Mouse (Mus musculus) spleen, postnatal 10 days (tissue): ENCODE measurements around the gene Cox10.

Experiments
- DNase-seq, 2 experiments: peaks; one replicate each; pipeline ENCODE4 v3.0.0; 2021 to 2022; ENCODE audit warnings: low spot score in 2 of 2

The Cox10 gene

GRCm38 (mm10) chr11:63957207-63957606 is 122.1 kb downstream of the Cox10 start:
- DNase-seq: peak in 1 of 2 experiments; percentile 45

- no peak for DNase-seq
Measured at GRCm38 (mm10) chr11:63956748-63957147, 122.5 kb downstream of the Cox10 start.

DNA sequence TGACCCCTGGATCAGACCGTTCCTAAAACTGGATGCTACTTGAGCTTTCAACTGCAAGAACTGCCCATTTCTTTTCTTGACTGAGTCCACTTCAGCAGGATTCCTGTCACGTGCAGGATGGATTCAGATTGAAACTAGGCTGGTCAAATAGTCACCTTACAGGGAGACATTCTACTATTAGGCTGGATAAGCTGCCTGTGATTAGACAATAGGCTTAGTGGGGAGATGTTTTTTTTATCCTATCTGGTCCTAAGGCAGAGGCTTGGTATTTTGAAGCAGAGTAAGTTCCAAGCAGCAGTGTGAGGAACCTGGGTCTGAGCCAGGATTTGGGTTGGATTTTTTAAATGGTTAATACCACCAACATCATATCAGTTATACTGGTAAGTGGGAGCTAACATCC is 125.4 kb downstream of the Cox10 start:
- DNase-seq: no peak

DNA sequence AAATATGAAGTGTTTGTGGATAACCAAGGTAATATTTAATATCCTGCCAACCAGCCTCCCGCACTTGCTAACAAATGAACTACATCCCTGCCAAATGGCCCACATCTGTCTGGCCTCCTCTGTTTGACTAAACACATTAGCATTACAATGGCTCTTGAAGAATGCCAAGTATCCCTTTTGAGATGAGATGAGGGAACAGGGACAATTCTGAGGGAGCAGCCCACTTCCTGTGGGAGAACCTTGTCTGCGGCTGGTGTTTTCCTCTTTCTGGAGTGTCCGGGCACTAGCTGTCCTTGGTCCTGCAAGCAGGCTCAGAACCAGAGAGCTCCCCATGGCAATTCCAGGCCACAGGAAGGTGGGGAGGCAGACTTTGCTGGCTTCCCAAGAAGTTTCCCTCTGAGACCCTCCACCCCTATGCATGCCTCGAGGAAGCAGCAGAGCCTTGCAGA is 126.5 kb downstream of the Cox10 start:
- no peak for DNase-seq

DNA sequence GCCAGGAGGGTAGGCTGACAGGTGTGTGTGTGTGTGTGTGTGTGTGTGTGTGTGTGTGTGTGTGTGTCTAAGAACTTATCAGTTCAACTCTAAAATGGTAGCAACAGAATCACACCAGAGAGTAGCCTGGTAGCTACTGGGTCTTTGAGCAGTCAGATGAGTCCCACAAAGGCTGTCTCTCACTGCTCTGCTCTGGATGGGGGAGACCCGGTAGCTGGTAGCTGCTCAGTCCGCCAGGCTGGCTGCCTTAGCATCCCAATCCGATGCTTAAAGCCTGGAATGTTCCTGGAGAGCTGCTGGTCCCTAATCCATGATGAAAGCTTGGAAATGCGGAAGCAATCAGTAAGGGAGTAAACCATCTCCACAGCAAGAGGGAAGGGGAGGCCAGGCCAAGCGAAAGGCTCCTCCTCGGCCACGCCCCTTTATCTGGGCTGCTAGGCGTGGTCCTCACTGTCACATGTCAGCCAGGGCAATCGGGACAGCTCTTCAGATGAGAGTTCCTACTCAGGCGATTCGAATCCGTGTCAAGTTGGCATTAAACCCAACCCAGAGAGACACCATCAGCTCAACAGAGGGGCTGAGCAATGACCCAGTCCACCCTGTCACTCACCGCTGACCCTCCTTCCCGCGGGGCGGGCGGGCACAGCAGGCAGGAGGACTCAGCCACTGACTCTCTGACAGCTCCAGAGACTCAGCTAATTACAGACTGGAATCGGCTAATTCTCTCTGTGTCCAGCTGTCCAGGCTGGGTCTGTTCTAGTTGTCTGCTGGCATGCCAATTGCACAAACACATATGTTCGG is 127.2 kb downstream of the Cox10 start:
- peak in 1 of 2 experiments; percentile 49 for DNase-seq

GRCm38 (mm10) chr11:63948371-63948770 is 130.9 kb downstream of the Cox10 start:
- no peak for DNase-seq

DNA sequence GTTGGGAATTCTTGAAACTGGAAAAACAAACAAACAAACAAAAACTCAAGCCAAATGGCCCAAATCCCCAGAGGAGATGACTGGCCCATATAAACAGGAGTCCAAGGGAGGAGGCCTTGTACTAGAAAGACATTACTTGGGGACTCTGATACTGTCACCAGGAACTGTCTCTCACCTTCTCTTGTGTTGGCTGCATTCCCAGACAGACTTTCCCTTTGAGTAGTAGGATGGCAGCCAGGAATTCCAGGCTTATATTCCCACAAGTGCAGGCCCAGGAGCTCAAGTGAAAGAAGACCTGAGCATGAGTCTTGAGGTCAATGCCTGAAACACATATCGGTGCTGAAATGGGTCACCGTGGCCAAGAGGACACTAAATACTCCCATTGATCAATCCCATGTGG is 132.2 kb downstream of the Cox10 start:
- no peak for DNase-seq

GRCm38 (mm10) chr11:63943947-63944346 is 135.3 kb downstream of the Cox10 start:
- no peak for DNase-seq

- DNase-seq: no peak
Measured at GRCm38 (mm10) chr11:63943268-63943890, 135.9 kb downstream of the Cox10 start.

DNA sequence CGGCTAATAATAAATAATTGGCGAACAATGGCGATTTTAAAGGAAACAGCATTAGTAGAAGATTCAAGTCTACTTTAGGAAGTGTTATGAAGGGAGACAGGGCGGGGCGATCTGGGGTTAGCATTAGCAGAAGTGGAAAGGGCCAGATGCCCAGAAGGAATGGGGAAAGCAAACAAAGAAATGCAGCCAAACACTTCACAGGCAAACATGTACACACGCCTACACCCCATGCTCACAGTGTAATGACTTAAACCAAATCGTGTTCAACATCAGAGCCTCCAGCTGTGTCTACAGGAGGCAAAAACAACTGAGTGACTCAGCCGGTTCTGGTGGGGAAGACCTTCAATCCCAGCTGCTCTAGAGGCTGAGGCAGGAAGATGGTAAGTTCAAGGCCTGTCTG is 137.1 kb downstream of the Cox10 start:
- DNase-seq: no peak

DNA sequence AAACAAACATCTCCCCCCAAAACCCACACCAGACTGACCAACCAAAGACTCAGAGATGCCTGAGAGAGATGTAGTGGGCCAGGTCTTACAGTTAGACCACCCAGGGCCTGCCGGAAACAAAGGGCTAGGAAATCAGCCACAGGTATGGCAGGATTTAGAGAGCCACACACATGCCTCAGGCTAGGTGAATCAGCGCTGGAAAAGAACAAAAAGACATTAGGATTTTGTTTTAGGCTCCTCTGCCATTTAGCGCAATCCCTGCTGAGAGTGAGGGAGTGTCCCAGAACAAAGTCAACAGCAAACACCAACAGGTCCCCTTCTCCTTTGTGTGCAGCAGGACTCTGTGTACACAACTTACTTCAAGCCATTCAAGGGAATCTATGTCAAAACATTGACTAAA is 142.6 kb downstream of the Cox10 start:
- no peak for DNase-seq

DNA sequence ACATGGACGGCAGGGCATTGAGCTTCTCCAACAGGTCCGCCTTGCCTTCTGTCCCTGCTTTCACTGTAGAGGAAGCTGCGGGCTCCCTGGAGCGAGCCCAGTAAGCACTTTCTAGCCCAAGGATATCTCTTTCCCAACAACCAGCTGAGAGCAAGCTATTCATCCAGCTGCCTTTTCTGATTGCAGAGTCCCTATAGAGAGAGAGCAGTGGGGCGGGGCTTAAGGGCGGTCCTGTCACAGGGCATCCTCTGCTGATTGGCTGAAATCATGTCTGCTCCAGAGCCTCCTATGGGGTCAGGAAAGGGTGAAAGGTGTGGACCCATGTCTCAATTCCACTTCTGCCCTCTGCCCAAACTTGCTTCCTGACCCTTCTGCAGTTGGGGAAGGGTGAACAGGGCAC is 152.4 kb downstream of the Cox10 start:
- no peak for DNase-seq

DNA sequence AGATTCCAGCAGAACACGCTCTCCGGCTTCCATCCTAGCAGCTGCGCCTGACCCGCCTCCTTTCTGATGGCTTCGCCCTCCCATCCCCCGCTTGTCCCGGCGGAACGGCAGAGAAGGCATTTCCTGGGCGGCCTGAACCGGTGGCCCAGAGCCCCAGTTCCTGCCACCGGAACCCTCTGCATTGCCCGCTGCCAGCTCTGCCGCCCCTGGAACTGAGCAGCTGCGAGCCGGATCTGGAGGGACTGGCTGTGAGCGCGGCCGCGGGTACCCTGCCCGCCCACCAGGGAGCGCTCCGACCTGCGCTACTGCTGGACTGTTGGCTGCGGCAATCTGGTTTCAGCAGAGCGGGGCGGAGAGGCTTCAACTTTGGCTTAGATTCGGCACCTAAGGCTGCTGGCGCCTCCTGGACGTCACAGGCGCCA is 154.1 kb downstream of the Cox10 start:
- peak; percentile 57 to 81 for DNase-seq

DNA sequence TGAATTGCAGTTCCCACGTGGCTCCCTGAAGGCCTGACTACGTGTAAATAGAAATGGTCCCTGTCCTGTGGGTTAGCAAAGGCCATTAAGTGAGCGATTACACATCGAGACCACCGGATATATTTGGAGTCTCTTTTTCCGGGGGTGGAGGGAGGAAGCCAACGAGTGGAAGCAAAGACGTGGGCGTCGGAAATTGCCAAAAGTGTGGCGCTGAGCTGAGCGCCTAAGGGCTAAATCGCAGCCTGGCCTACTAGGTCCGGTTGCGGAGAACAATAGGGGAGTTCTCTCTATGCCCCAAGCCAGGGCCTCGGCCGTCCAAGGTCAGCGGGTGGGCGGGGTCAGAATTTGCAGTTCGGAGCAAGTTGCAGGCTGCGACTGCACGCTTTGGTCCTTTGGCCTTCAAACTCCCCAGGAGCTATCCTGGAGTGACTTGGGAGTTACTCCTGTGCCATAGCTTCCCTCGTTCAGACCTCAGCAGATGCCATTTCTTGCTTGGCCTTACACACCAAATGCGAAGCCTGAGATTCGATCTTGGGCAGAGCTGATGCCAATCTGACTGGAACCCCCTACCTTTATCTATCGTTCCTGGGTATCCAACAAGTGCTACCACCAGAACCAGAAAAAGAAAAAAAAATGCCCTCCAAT is 154.9 kb downstream of the Cox10 start:
- peak in 1 of 2 experiments; percentile 28 for DNase-seq

- peak in 1 of 2 experiments; percentile 23 for DNase-seq
Measured at GRCm38 (mm10) chr11:63923386-63923785, 155.9 kb downstream of the Cox10 start.

- DNase-seq: peak; percentile 65 to 89
Measured at GRCm38 (mm10) chr11:63922091-63922621, 157.1 kb downstream of the Cox10 start, which contains the start of gene Hs3st3b1. Hs3st3b1 (minus strand) TSS chr11:63922290.

- peak in 1 of 2 experiments; percentile 25 for DNase-seq
Measured at GRCm38 (mm10) chr11:63921044-63921951, 158.0 kb downstream of the Cox10 start.

DNA sequence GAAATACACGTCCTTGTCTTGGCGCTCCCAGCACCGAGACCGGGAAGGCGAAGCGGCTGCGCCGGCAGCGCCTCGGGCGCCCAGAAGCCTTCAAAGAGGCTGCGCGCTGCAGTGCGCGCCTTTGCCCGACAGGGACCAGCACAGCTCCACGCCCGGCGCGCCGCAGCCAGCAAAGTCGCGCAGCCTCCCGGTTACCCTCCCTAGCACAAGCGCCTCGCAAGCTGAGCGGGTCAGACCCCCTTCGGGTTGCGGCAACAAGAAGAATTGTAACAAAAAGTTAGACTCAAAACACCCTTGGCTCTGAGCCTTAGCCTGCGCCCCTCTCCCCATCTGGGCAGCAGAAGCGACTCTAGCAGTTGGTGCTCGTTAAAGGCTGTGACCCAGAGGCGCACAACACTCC is 158.7 kb downstream of the Cox10 start:
- peak; percentile 34 to 78 for DNase-seq

GRCm38 (mm10) chr11:63919211-63920098 is 159.8 kb downstream of the Cox10 start:
- DNase-seq: no peak
